Mouse (Mus musculus): Measurements from ENCODE around the gene Itpr1. TPM values are rescaled to one million over a fixed set of nuclear protein-coding genes. Genes with fewer than 3 reads are reported as not detected.

The Itpr1 gene
- polyA plus RNA-seq, 1 experiment from 2014 or later, result 11.9 TPM

- peaks cover 24% of the 10 kb centered on the region for H3K4me1 ChIP-seq
- no peak overlapping the region for H3K4me2 ChIP-seq (replicated peaks)
- H3K36me3 ChIP-seq, result no peaks in the 10 kb centered on the region
- H3K27ac ChIP-seq, result no peak overlapping the region
- H3K4me3 ChIP-seq, result no peak overlapping the region
- no peak for ATAC-seq (ENCODE audit: insufficient number of reproducible peaks, insufficient read depth, low FRiP score, low TSS enrichment)
- H3K27me3 ChIP-seq, result no peaks in the 10 kb centered on the region
- WGBS, result 70% methylated on average over 16 of the region's 16 CpGs
- no peaks in the 10 kb centered on the region for H3K9me3 ChIP-seq
- no peak overlapping the region for H3K9ac ChIP-seq
Observed at GRCm38 (mm10) chr6:108454061-108454891, 241.4 kb downstream of the Itpr1 start.

- Histone ChIP-seq H3K36me3 (no peaks in the 10 kb centered on the region), H3K27me3 (no peaks in the 10 kb centered on the region), H3K27ac (0 out of 2 replicates have a peak overlapping the region, but pooled peaks have one; percentile 46), H3K4me3 (no peak overlapping the region), H3K4me1 (peaks cover 24% of the 10 kb centered on the region), H3K9ac (no peak overlapping the region), H3K9me3 (no peaks in the 10 kb centered on the region), H3K4me2 (replicated peaks) (no peak overlapping the region)
- WGBS, result 87% methylated on average over 7 of the region's 7 CpGs
- no peak for ATAC-seq (ENCODE audit: insufficient number of reproducible peaks, insufficient read depth, low FRiP score, low TSS enrichment)
Observed at GRCm38 (mm10) chr6:108454979-108455836, 242.3 kb downstream of the Itpr1 start.

- H3K4me3 ChIP-seq, result 0 out of 2 replicates have a peak overlapping the region, but pooled peaks have one; percentile 10
- 12% methylated on average over 18 of the region's 18 CpGs for WGBS
- H3K36me3 ChIP-seq, result no peaks in the 10 kb centered on the region
- peaks cover 24% of the 10 kb centered on the region for H3K4me1 ChIP-seq
- peak overlapping the region; percentile 12; the same call in 1 of the 2 replicates for H3K9ac ChIP-seq
- ATAC-seq (ENCODE audit: insufficient number of reproducible peaks, insufficient read depth, low FRiP score, low TSS enrichment), result peak; percentile 29; the same call in 1 of the 2 replicates
- H3K27ac ChIP-seq, result peak overlapping the region; percentile 77
- no peaks in the 10 kb centered on the region for H3K9me3 ChIP-seq
- H3K4me2 ChIP-seq (replicated peaks), result peak overlapping the region; percentile 46
- H3K27me3 ChIP-seq, result no peaks in the 10 kb centered on the region
Observed at GRCm38 (mm10) chr6:108456231-108457062, 243.6 kb downstream of the Itpr1 start.

- 10% methylated on average over 5 of the region's 5 CpGs for WGBS
- ATAC-seq (ENCODE audit: insufficient number of reproducible peaks, insufficient read depth, low FRiP score, low TSS enrichment), result peak; percentile 58; the same call in 1 of the 2 replicates
- H3K9me3 ChIP-seq, result no peaks in the 10 kb centered on the region
- H3K27ac ChIP-seq, result peak overlapping the region; percentile 77
- no peak overlapping the region; the same call in 1 of the 2 replicates for H3K9ac ChIP-seq
- H3K4me3 ChIP-seq, result no peak overlapping the region
- H3K4me2 ChIP-seq (replicated peaks), result peak overlapping the region; percentile 46
- H3K4me1 ChIP-seq, result peaks cover 24% of the 10 kb centered on the region
- H3K36me3 ChIP-seq, result no peaks in the 10 kb centered on the region
- H3K27me3 ChIP-seq, result no peaks in the 10 kb centered on the region
Observed at GRCm38 (mm10) chr6:108457063-108457405, 244.1 kb downstream of the Itpr1 start.

- Histone ChIP-seq H3K27me3 (no peaks in the 10 kb centered on the region), H3K27ac (peak overlapping the region; percentile 77), H3K9me3 (no peaks in the 10 kb centered on the region), H3K9ac (no peak overlapping the region), H3K4me3 (no peak overlapping the region), H3K36me3 (no peaks in the 10 kb centered on the region), H3K4me1 (peaks cover 24% of the 10 kb centered on the region), H3K4me2 (replicated peaks) (peak overlapping the region; percentile 46)
- 53% methylated on average over 14 of the region's 14 CpGs for WGBS
- ATAC-seq (ENCODE audit: insufficient number of reproducible peaks, insufficient read depth, low FRiP score, low TSS enrichment), result no peak; the same call in 1 of the 2 replicates
Observed at GRCm38 (mm10) chr6:108457516-108458181, 244.8 kb downstream of the Itpr1 start.

- H3K36me3 ChIP-seq, result no peaks in the 10 kb centered on the region
- no peak for ATAC-seq (ENCODE audit: insufficient number of reproducible peaks, insufficient read depth, low FRiP score, low TSS enrichment)
- peaks cover 24% of the 10 kb centered on the region for H3K4me1 ChIP-seq
- WGBS, result 26% methylated on average over 2 of the region's 2 CpGs
- no peaks in the 10 kb centered on the region for H3K9me3 ChIP-seq
- H3K4me2 ChIP-seq (replicated peaks), result no peak overlapping the region
- peak overlapping the region; percentile 77 for H3K27ac ChIP-seq
- no peak overlapping the region for H3K4me3 ChIP-seq
- no peak overlapping the region for H3K9ac ChIP-seq
- no peaks in the 10 kb centered on the region for H3K27me3 ChIP-seq
Observed at GRCm38 (mm10) chr6:108458182-108458571, 245.3 kb downstream of the Itpr1 start.

- peak overlapping the region; percentile 77; the same call in 1 of the 2 replicates for H3K27ac ChIP-seq
- no peak overlapping the region for H3K4me3 ChIP-seq
- H3K9ac ChIP-seq, result no peak overlapping the region
- H3K36me3 ChIP-seq, result no peaks in the 10 kb centered on the region
- WGBS, result 82% methylated on average over 11 of the region's 11 CpGs
- H3K4me2 ChIP-seq (replicated peaks), result no peak overlapping the region
- no peaks in the 10 kb centered on the region for H3K27me3 ChIP-seq
- no peak for ATAC-seq (ENCODE audit: insufficient number of reproducible peaks, insufficient read depth, low FRiP score, low TSS enrichment)
- H3K4me1 ChIP-seq, result peaks cover 24% of the 10 kb centered on the region
- H3K9me3 ChIP-seq, result no peaks in the 10 kb centered on the region
Observed at GRCm38 (mm10) chr6:108458826-108459225, 245.9 kb downstream of the Itpr1 start.

GRCm38 (mm10) chr6:108464308-108464979 lies 251.5 kb downstream of the Itpr1 start:
- no peaks in the 10 kb centered on the region for H3K27me3 ChIP-seq
- H3K36me3 ChIP-seq, result no peaks in the 10 kb centered on the region
- no peak overlapping the region for H3K9ac ChIP-seq
- peaks cover 9% of the 10 kb centered on the region for H3K4me1 ChIP-seq
- no peak overlapping the region for H3K4me2 ChIP-seq (replicated peaks)
- H3K4me3 ChIP-seq, result no peak overlapping the region
- no peak for ATAC-seq (ENCODE audit: insufficient number of reproducible peaks, insufficient read depth, low FRiP score, low TSS enrichment)
- H3K9me3 ChIP-seq, result no peaks in the 10 kb centered on the region
- 84% methylated on average over 8 of the region's 8 CpGs for WGBS
- no peak overlapping the region for H3K27ac ChIP-seq

GRCm38 (mm10) chr6:108465159-108465558 lies 252.3 kb downstream of the Itpr1 start:
- peaks cover 9% of the 10 kb centered on the region for H3K4me1 ChIP-seq
- no peak overlapping the region for H3K4me3 ChIP-seq
- no peak for ATAC-seq (ENCODE audit: insufficient number of reproducible peaks, insufficient read depth, low FRiP score, low TSS enrichment)
- 91% methylated on average over 5 of the region's 5 CpGs for WGBS
- H3K4me2 ChIP-seq (replicated peaks), result no peak overlapping the region
- no peak overlapping the region for H3K27ac ChIP-seq
- H3K9me3 ChIP-seq, result no peaks in the 10 kb centered on the region
- no peak overlapping the region for H3K9ac ChIP-seq
- H3K36me3 ChIP-seq, result no peaks in the 10 kb centered on the region
- H3K27me3 ChIP-seq, result no peaks in the 10 kb centered on the region

GRCm38 (mm10) chr6:108466061-108466531 lies 253.2 kb downstream of the Itpr1 start:
- Histone ChIP-seq H3K36me3 (no peaks in the 10 kb centered on the region), H3K4me3 (no peak overlapping the region), H3K4me2 (replicated peaks) (no peak overlapping the region), H3K9me3 (no peaks in the 10 kb centered on the region), H3K27ac (no peak overlapping the region), H3K9ac (no peak overlapping the region), H3K27me3 (no peaks in the 10 kb centered on the region), H3K4me1 (peaks cover 9% of the 10 kb centered on the region)
- WGBS, result 67% methylated on average over 8 of the region's 8 CpGs
- ATAC-seq (ENCODE audit: insufficient number of reproducible peaks, insufficient read depth, low FRiP score, low TSS enrichment), result no peak
